Comparison of ENCODE assay signal across 8 mouse cellular contexts in the genomic region with DNA sequence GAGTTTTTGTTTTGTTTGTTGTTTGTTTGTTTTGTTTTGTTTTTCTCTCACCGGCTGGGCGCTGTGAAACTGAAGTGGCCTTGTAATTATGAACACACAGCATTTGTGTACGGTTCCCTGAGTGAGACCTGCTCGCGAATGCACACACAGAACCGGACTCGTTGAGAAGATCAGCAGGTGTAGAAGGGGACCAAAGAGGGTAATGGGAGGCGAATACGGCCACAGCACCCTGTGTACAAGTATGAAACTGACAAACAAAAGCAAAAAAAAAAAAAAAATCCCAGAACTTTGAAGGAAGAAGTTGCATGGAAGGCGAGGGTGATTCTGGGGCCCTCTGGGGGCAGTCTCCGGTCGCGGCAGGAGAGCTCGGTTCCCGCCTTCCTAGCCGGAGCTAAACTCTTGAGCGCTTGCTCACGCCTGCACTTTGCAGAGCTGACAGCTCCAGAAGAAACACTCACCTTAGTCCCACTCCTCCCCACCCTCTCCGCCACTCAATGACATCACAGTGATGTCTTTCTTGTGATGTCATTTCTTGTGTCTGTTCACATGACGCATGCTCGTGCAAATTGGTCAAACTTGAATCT. TPM values are rescaled to one million over a fixed set of nuclear protein-coding genes. Genes with fewer than 3 reads are reported as not detected.
DNase-seq lines count a peak whose midpoint lies in the region; ATAC-seq and TF ChIP-seq lines count a peak whose summit lies in the region.

No protein-coding gene starts in this region.

- peaks cover 2% of the 10 kb centered on the region for H3K4me1 ChIP-seq in ES-Bruce4 (ENCODE audit: control insufficient read depth, insufficient read depth, low read length)
- H3K4me1 ChIP-seq in embryonic facial prominence, embryonic 15.5 days: peaks cover 16% of the 10 kb centered on the region
- H3K4me1 ChIP-seq in stomach, embryonic 16.5 days (ENCODE audit: control insufficient read depth, insufficient read depth, low read length): peaks cover 12% of the 10 kb centered on the region; the same call in 1 of the 2 replicates

- peak; percentile 31 for DNase-seq in kidney, adult 18-20 months
- no peak for DNase-seq in kidney, postnatal 25 days
- DNase-seq in induced T-regulatory cell, adult 2 months (ENCODE audit: low read depth): peak; percentile 70
- DNase-seq in cerebellum, adult 9-11 months: no peak

- peak overlapping the region; percentile 38 for H3K9ac ChIP-seq in ES-Bruce4 (ENCODE audit: low read depth, poor library complexity, severe bottlenecking)
- H3K9ac ChIP-seq in embryonic facial prominence, embryonic 15.5 days: no peak overlapping the region
- H3K9ac ChIP-seq in stomach, embryonic 16.5 days (ENCODE audit: low read length): peak overlapping the region; percentile 46; the same call in 1 of the 2 replicates

- peak overlapping the region; percentile 55 for H3K4me2 ChIP-seq in embryonic facial prominence, embryonic 15.5 days (replicated peaks)
- peak overlapping the region; percentile 70 for H3K4me2 ChIP-seq in stomach, embryonic 16.5 days (ENCODE audit: low read depth, low read length)

- no peaks in the 10 kb centered on the region for H3K36me3 ChIP-seq in ES-Bruce4 (ENCODE audit: control insufficient read depth, insufficient read depth, low read length, poor library complexity, severe bottlenecking)
- no peaks in the 10 kb centered on the region for H3K36me3 ChIP-seq in embryonic facial prominence, embryonic 15.5 days
- no peaks in the 10 kb centered on the region for H3K36me3 ChIP-seq in stomach, embryonic 16.5 days (ENCODE audit: control insufficient read depth, insufficient read depth, low read length)

- under 1% methylated on average over 21 of the region's 21 CpGs for WGBS in embryonic facial prominence, embryonic 15.5 days
- WGBS in stomach, embryonic 16.5 days: 1% methylated on average over 21 of the region's 21 CpGs

- ATAC-seq in embryonic facial prominence, embryonic 15.5 days (ENCODE audit: insufficient number of reproducible peaks, low FRiP score, low TSS enrichment, low read depth): no peak
- ATAC-seq in megakaryocyte, adult 5-6 weeks (ENCODE audit: poor library complexity, severe bottlenecking): peak; percentile 73
- ATAC-seq in stomach, embryonic 16.5 days (ENCODE audit: insufficient read depth, low FRiP score): peak; percentile 62; the same call in 1 of the 2 replicates

- H3K9me3 ChIP-seq in ES-Bruce4 (replicated peaks; ENCODE audit: control insufficient read depth, insufficient read depth, low read length, poor library complexity, severe bottlenecking): no peaks in the 10 kb centered on the region; the same call in 1 of the 2 replicates
- no peaks in the 10 kb centered on the region for H3K9me3 ChIP-seq in embryonic facial prominence, embryonic 15.5 days (replicated peaks)
- 0 out of 2 replicates have a peak, but pooled peaks cover 4% of the 10 kb centered on the region for H3K9me3 ChIP-seq in stomach, embryonic 16.5 days (replicated peaks; ENCODE audit: control insufficient read depth, low read length)

- TF ChIP-seq POLR2A in ES-Bruce4 (IDR thresholded peaks at IDR 0.05; ENCODE audit: insufficient read depth, low read length): no peak

- TF ChIP-seq EP300 in ES-Bruce4 (IDR thresholded peaks at IDR 0.05; ENCODE audit: insufficient read depth, low read depth, low read length): no peak

- H3K27me3 ChIP-seq in ES-Bruce4 (ENCODE audit: control insufficient read depth, insufficient read depth, low read length, poor library complexity, severe bottlenecking): peaks cover 9% of the 10 kb centered on the region
- peaks cover 67% of the 10 kb centered on the region for H3K27me3 ChIP-seq in embryonic facial prominence, embryonic 15.5 days
- H3K27me3 ChIP-seq in stomach, embryonic 16.5 days (ENCODE audit: control insufficient read depth, insufficient read depth, low read length): peaks cover 62% of the 10 kb centered on the region

- no peak overlapping the region for H3K27ac ChIP-seq in ES-Bruce4 (ENCODE audit: insufficient read depth, low read length)
- no peak overlapping the region for H3K27ac ChIP-seq in embryonic facial prominence, embryonic 15.5 days (replicated peaks)
- H3K27ac ChIP-seq in stomach, embryonic 16.5 days (ENCODE audit: low read length): no peak overlapping the region

- TF ChIP-seq CTCF in ES-Bruce4 (IDR thresholded peaks at IDR 0.05; ENCODE audit: low read depth, low read length): no peak

- peak overlapping the region; percentile 64 for H3K4me3 ChIP-seq in ES-Bruce4 (ENCODE audit: low read depth, low read length)
- peak overlapping the region; percentile 34 for H3K4me3 ChIP-seq in embryonic facial prominence, embryonic 15.5 days (replicated peaks)
- peak overlapping the region; percentile 47 for H3K4me3 ChIP-seq in stomach, embryonic 16.5 days (replicated peaks; ENCODE audit: low read length)

RNA-seq across cellular contexts. Expression of a gene that starts 14.1 kb away (rescaled TPM):
- polyA plus RNA-seq in ES-Bruce4 (2011; ENCODE audit: insufficient read depth, insufficient read length, low read depth, missing spikeins): 4.1 and 6.9 TPM in 2 replicates
- 1.2 and 1.8 TPM in 2 replicates for polyA plus RNA-seq in embryonic facial prominence, embryonic 15.5 days (2015; fragmentation: Nextera tagmentation; extraction: Ambion mirVana)
- total RNA-seq in megakaryocyte, adult 5-6 weeks (2015): 3.7 and 4.3 TPM in 2 replicates
- 2.8 and 5.2 TPM in 2 replicates for total RNA-seq in megakaryocyte, adult 5-6 weeks (2017)
- polyA plus RNA-seq in stomach, embryonic 16.5 days (2015; fragmentation: Nextera tagmentation; extraction: Ambion mirVana): 0.92 and 1.1 TPM in 2 replicates

RNA-seq across cellular contexts. Expression of a gene that starts 14.4 kb away (rescaled TPM):
- not detected in 2 replicates for polyA plus RNA-seq in ES-Bruce4 (2011; ENCODE audit: insufficient read depth, insufficient read length, low read depth, missing spikeins)
- 0.29 TPM in 2 replicates for polyA plus RNA-seq in embryonic facial prominence, embryonic 15.5 days (2015; fragmentation: Nextera tagmentation; extraction: Ambion mirVana)
- not detected in 2 replicates for total RNA-seq in megakaryocyte, adult 5-6 weeks (2015)
- total RNA-seq in megakaryocyte, adult 5-6 weeks (2017): not detected in 2 replicates
- polyA plus RNA-seq in stomach, embryonic 16.5 days (2015; fragmentation: Nextera tagmentation; extraction: Ambion mirVana): 0.09 TPM in 1 of 2 replicates, not detected in the other

RNA-seq across cellular contexts. Expression of a gene that starts 39.9 kb away (rescaled TPM):
- 13.0 and 17.2 TPM in 2 replicates for polyA plus RNA-seq in ES-Bruce4 (2011; ENCODE audit: insufficient read depth, insufficient read length, low read depth, missing spikeins)
- 2.8 and 17.2 TPM in 2 replicates for polyA plus RNA-seq in embryonic facial prominence, embryonic 15.5 days (2015; fragmentation: Nextera tagmentation; extraction: Ambion mirVana)
- total RNA-seq in megakaryocyte, adult 5-6 weeks (2015): 0.91 and 1.1 TPM in 2 replicates
- total RNA-seq in megakaryocyte, adult 5-6 weeks (2017): 48.2 and 145 TPM in 2 replicates
- polyA plus RNA-seq in stomach, embryonic 16.5 days (2015; fragmentation: Nextera tagmentation; extraction: Ambion mirVana): 10.9 TPM in 1 of 2 replicates, not detected in the other

RNA-seq across cellular contexts. Expression of a gene that starts 40.2 kb away (rescaled TPM):
- polyA plus RNA-seq in ES-Bruce4 (2011; ENCODE audit: insufficient read depth, insufficient read length, low read depth, missing spikeins): 54.4 and 58.6 TPM in 2 replicates
- 3.1 and 4.0 TPM in 2 replicates for polyA plus RNA-seq in embryonic facial prominence, embryonic 15.5 days (2015; fragmentation: Nextera tagmentation; extraction: Ambion mirVana)
- total RNA-seq in megakaryocyte, adult 5-6 weeks (2015): 78.9 and 108 TPM in 2 replicates
- 1,539 and 1,747 TPM in 2 replicates for total RNA-seq in megakaryocyte, adult 5-6 weeks (2017)
- polyA plus RNA-seq in stomach, embryonic 16.5 days (2015; fragmentation: Nextera tagmentation; extraction: Ambion mirVana): 2.6 and 4.0 TPM in 2 replicates

RNA-seq across cellular contexts. Expression of a gene that starts 45.7 kb away (rescaled TPM):
- 5.6 and 6.5 TPM in 2 replicates for polyA plus RNA-seq in ES-Bruce4 (2011; ENCODE audit: insufficient read depth, insufficient read length, low read depth, missing spikeins)
- 17.5 and 20.6 TPM in 2 replicates for polyA plus RNA-seq in embryonic facial prominence, embryonic 15.5 days (2015; fragmentation: Nextera tagmentation; extraction: Ambion mirVana)
- 34.9 and 43.5 TPM in 2 replicates for total RNA-seq in megakaryocyte, adult 5-6 weeks (2015)
- 115 and 127 TPM in 2 replicates for total RNA-seq in megakaryocyte, adult 5-6 weeks (2017)
- polyA plus RNA-seq in stomach, embryonic 16.5 days (2015; fragmentation: Nextera tagmentation; extraction: Ambion mirVana): 13.4 and 15.5 TPM in 2 replicates

Comparison
In these comparisons a context has a peak if more than half of its experiments do, and no peak if none do; other contexts are left out.
1. DNase-seq: peak in kidney, adult 18-20 months (single experiment) and induced T-regulatory cell, adult 2 months (single experiment); none in kidney, postnatal 25 days (0 of 2) and cerebellum, adult 9-11 months (single experiment).
2. Peak in every context shown above with its lines, with median percentiles within 50 percentile points of each other: H3K4me3 ChIP-seq.